In the genomic region with DNA sequence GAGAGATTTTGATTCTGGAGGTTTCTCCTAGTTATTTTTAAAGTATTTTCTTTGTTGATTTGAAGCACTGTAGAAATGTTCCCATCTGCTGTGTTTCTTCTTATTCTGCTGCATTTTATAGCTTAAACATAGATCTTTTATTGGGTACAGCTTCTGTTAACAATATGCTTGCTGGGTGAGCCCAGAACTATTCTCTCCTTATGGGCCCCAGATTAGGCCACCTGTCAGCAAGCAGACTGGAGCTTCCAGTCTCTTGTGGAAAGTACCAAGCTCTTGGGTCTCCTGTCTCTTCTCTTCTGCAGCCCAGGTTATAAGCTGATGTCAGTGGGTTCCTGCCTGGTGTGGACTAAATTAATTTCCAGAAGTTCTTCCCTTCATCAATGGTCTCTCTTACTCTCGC, we compare ENCODE assay signal across 14 mouse cellular contexts.
DNase-seq lines count a peak whose midpoint lies in the region; ATAC-seq lines count a peak whose summit lies in the region.
"Had no signal": no experiment of that assay in that cellular context is flagged by ENCODE, and none has a peak within 500 bp of the region (broad histone marks: within the 10 kb centered on the region; RNA-seq: fewer than 3 reads in every experiment).

No protein-coding gene starts in this region.

- peak; percentile 27 to 36 for DNase-seq in frontal cortex, adult 2 months (ENCODE audit: extremely low spot score in 1 of 2, low spot score in 1 of 2)
- DNase-seq in frontal cortex, postnatal 10 days (ENCODE audit: low spot score in 2 of 2) = no peak
- peak; percentile 68 for DNase-seq in brain, adult 2 months (ENCODE audit: low read depth, low spot score)
- DNase-seq in layer of hippocampus, adult 18-20 months (ENCODE audit: low spot score in 2 of 2) = peak; percentile 61 to 82
- peak; percentile 34 to 45 for DNase-seq in layer of hippocampus, postnatal 36 days
- no peak for DNase-seq in heart, postnatal 25 days (ENCODE audit: low spot score)
- DNase-seq: adrenal gland, postnatal 36 days; cerebellum, adult 11-12 months; cerebellum, postnatal 14 days; kidney, adult 9 months; kidney, postnatal 14 days had no signal

- ATAC-seq in erythroid progenitor cell, adult 5-6 weeks (replicated peaks; ENCODE audit: low FRiP score, poor library complexity, severe bottlenecking) = no peak
- ATAC-seq: hindbrain, postnatal 0 days; intestine, embryonic 16.5 days had no signal

- intact Hi-C loops in heart, postnatal 25 days (cut with DNase I) = no loop called here

Comparison
In these comparisons a context has a peak if more than half of its experiments do, and no peak if none do; other contexts are left out.
1. DNase-seq: peak in frontal cortex, adult 2 months (2 of 2), brain, adult 2 months (single experiment), layer of hippocampus, adult 18-20 months (2 of 2) and layer of hippocampus, postnatal 36 days (2 of 2); none in frontal cortex, postnatal 10 days (0 of 2) and heart, postnatal 25 days (single experiment).